Mouse (Mus musculus) myocyte (in vitro differentiated cells): ENCODE results near the gene Serpina9. TPM values are rescaled to one million over a fixed set of nuclear protein-coding genes. Genes with fewer than 3 reads are reported as not detected.

ENCODE experiments used
- H3K27me3 ChIP-seq: one replicate; pipeline ENCODE4 v1.6.1; 2011; ENCODE audit not compliant: control insufficient read depth, insufficient read depth, insufficient read length
- H3K36me3 ChIP-seq: one replicate; pipeline ENCODE4 v1.6.1; 2011; ENCODE audit not compliant: control insufficient read depth, insufficient read depth
- H3K4me2 ChIP-seq: one replicate; pipeline ENCODE4 v1.6.1; 2011; ENCODE audit warnings: low read depth, control low read depth
- H3K4me3 ChIP-seq: one replicate; pipeline ENCODE4 v1.5.1; 2011; ENCODE audit warnings: mild to moderate bottlenecking, control low read depth, moderate library complexity
- H3K79me2 ChIP-seq: one replicate; pipeline ENCODE4 v1.6.1; 2011; ENCODE audit not compliant: control insufficient read depth, insufficient read depth
- H3ac ChIP-seq: one replicate; pipeline ENCODE4 v1.6.1; 2011; ENCODE audit not compliant: control insufficient read depth, insufficient read length
- CEBPB ChIP-seq: IDR thresholded peaks from 2 replicates; pipeline ENCODE4 v1.6.1; 2011; ENCODE audit warnings: mild to moderate bottlenecking, moderate library complexity; ENCODE audit not compliant: poor library complexity, insufficient read depth, severe bottlenecking
- E2F4 ChIP-seq: IDR thresholded peaks from one replicate; pipeline ENCODE4 v1.6.1; 2011; ENCODE audit warnings: mild to moderate bottlenecking, control low read depth, moderate library complexity; ENCODE audit not compliant: insufficient read depth
- MAX ChIP-seq: IDR thresholded peaks from one replicate; pipeline ENCODE4 v1.6.1; 2011; ENCODE audit warnings: low read depth, mild to moderate bottlenecking, control low read depth
- MYOD1 ChIP-seq, 3 experiments: IDR thresholded peaks; one replicate each; pipeline ENCODE4 v1.6.1; 2011; ENCODE audit warnings: control low read depth in 2 of 3, low read depth in 2 of 3, mild to moderate bottlenecking in 2 of 3, moderate library complexity in 1 of 3; ENCODE audit not compliant: insufficient read length in 2 of 3, control insufficient read depth in 1 of 3
- MYOG ChIP-seq, 3 experiments: IDR thresholded peaks; one replicate each; pipeline ENCODE4 v1.6.1; 2011; ENCODE audit warnings: control low read depth in 2 of 3, low read depth in 2 of 3, mild to moderate bottlenecking in 2 of 3; ENCODE audit not compliant: insufficient read length in 2 of 3, control insufficient read depth in 1 of 3, insufficient read depth in 1 of 3
- POLR2A ChIP-seq: IDR thresholded peaks from one replicate; pipeline ENCODE4 v1.6.1; 2011; ENCODE audit warnings: low read depth, mild to moderate bottlenecking, control low read depth, moderate library complexity; ENCODE audit not compliant: insufficient read length
- POLR2AphosphoS2 ChIP-seq: IDR thresholded peaks from one replicate; pipeline ENCODE4 v1.6.1; 2011; ENCODE audit warnings: low read depth, control low read depth; ENCODE audit not compliant: insufficient read length
- REST ChIP-seq: IDR thresholded peaks from one replicate; pipeline ENCODE4 v1.6.1; 2011; ENCODE audit warnings: mild to moderate bottlenecking, control low read depth, moderate library complexity; ENCODE audit not compliant: insufficient read depth, insufficient read length
- SRF ChIP-seq: IDR thresholded peaks from one replicate; pipeline ENCODE4 v1.6.1; 2011; ENCODE audit warnings: low read depth; ENCODE audit not compliant: control insufficient read depth, insufficient read length
- TCF12 ChIP-seq: IDR thresholded peaks from one replicate; pipeline ENCODE4 v1.6.1; 2011; ENCODE audit warnings: mild to moderate bottlenecking, control low read depth; ENCODE audit not compliant: poor library complexity, insufficient read depth, severe bottlenecking
- TCF3 ChIP-seq: IDR thresholded peaks from one replicate; pipeline ENCODE4 v1.6.1; 2011; ENCODE audit warnings: low read depth, control low read depth; ENCODE audit not compliant: insufficient read length
- USF1 ChIP-seq: IDR thresholded peaks from one replicate; pipeline ENCODE4 v1.6.1; 2011; ENCODE audit warnings: low read depth, mild to moderate bottlenecking, control low read depth, moderate library complexity
- polyA plus RNA-seq: library from polyadenylated mRNA; unstranded; fragments of >200 nt; fragmentation: generic; extraction: Trizol; gene quantifications from one replicate; pipeline ENCODE4 v1.2.1, GENCODE M21; 2012; ENCODE audit warnings: missing spikeins

Serpina9 gene
- polyA plus RNA-seq, 1 experiment: 0.14 TPM

- Histone ChIP-seq H3K4me3 (no peak overlapping the region), H3K27me3 (no peaks in the 10 kb centered on the region), H3ac (no peak overlapping the region), H3K36me3 (no peaks in the 10 kb centered on the region), H3K4me2 (peak overlapping the region; percentile 21), H3K79me2 (no peaks in the 10 kb centered on the region)
- TF ChIP-seq USF1 (peak; percentile 73), E2F4 (no peak), MYOG (IDR thresholded peaks at IDR 0.05; ENCODE audit: control insufficient read depth in 1 of 3, insufficient read depth in 1 of 3, insufficient read length in 2 of 3, low read depth in 2 of 3) (peak in 1 of 3 experiments; percentile 57), MYOD1 (IDR thresholded peaks at IDR 0.05; ENCODE audit: control insufficient read depth in 1 of 3, insufficient read length in 2 of 3, low read depth in 2 of 3) (peak in 1 of 3 experiments; percentile 59), TCF12 (no peak), CEBPB (0 out of 2 replicates have a peak, but pooled peaks have one; percentile 20), SRF (no peak), MAX (peak; percentile 53)
Observed at GRCm38 (mm10) chr12:104055755-104056154, 42.2 kb upstream of the Serpina9 start.

- Histone ChIP-seq H3K4me3 (no peak overlapping the region), H3K4me2 (no peak overlapping the region), H3ac (no peak overlapping the region), H3K79me2 (no peaks in the 10 kb centered on the region), H3K36me3 (no peaks in the 10 kb centered on the region), H3K27me3 (no peaks in the 10 kb centered on the region)
- TF ChIP-seq E2F4 (no peak), MYOD1 (IDR thresholded peaks at IDR 0.05; ENCODE audit: control insufficient read depth in 1 of 3, insufficient read length in 2 of 3, low read depth in 2 of 3) (peak in 1 of 3 experiments; percentile 38), MYOG (IDR thresholded peaks at IDR 0.05; ENCODE audit: control insufficient read depth in 1 of 3, insufficient read depth in 1 of 3, insufficient read length in 2 of 3, low read depth in 2 of 3) (peak in 2 of 3 experiments; percentile 15 to 65), MAX (no peak), CEBPB (peak; percentile 47; the same call in 1 of the 2 replicates)
Observed at GRCm38 (mm10) chr12:104053995-104054394, 40.4 kb upstream of the Serpina9 start.

GRCm38 (mm10) chr12:104045713-104046112, 32.2 kb upstream of the Serpina9 start:
- no peak overlapping the region for H3K4me2 ChIP-seq
- no peaks in the 10 kb centered on the region for H3K27me3 ChIP-seq
- no peak overlapping the region for H3K4me3 ChIP-seq
- H3K36me3 ChIP-seq: no peaks in the 10 kb centered on the region
- TF ChIP-seq POLR2AphosphoS2 (no peak), SRF (no peak), REST (no peak)
- no peak overlapping the region for H3ac ChIP-seq
- H3K79me2 ChIP-seq: no peaks in the 10 kb centered on the region

GRCm38 (mm10) chr12:104044343-104044742, 30.8 kb upstream of the Serpina9 start, which contains the start of gene Serpina12:
TSS of gene Serpina12 (minus strand) at chr12:104044443.
- no peak within 1 kb of the TSS for H3K4me3 ChIP-seq
- no peaks in the 10 kb centered on the region for H3K27me3 ChIP-seq
- TF ChIP-seq USF1 (no peak), POLR2AphosphoS2 (no peak), TCF3 (no peak), TCF12 (no peak), REST (no peak), POLR2A (no peak), MYOG (IDR thresholded peaks at IDR 0.05; ENCODE audit: control insufficient read depth in 1 of 3, insufficient read depth in 1 of 3, insufficient read length in 2 of 3, low read depth in 2 of 3) (no peak), MAX (no peak), E2F4 (no peak), CEBPB (no peak), MYOD1 (IDR thresholded peaks at IDR 0.05; ENCODE audit: control insufficient read depth in 1 of 3, insufficient read length in 2 of 3, low read depth in 2 of 3) (no peak)
- H3K79me2 ChIP-seq: no peaks in the 10 kb centered on the region
- no peaks in the 10 kb centered on the region for H3K36me3 ChIP-seq
- H3ac ChIP-seq: no peak within 1 kb of the TSS
- no peak within 1 kb of the TSS for H3K4me2 ChIP-seq

- Histone ChIP-seq H3K4me3 (no peak overlapping the region), H3K27me3 (no peaks in the 10 kb centered on the region), H3K79me2 (no peaks in the 10 kb centered on the region), H3ac (no peak overlapping the region), H3K36me3 (no peaks in the 10 kb centered on the region), H3K4me2 (no peak overlapping the region)
- TF ChIP-seq POLR2AphosphoS2: no peak
- no peak for TF ChIP-seq MYOD1 (IDR thresholded peaks at IDR 0.05; ENCODE audit: control insufficient read depth in 1 of 3, insufficient read length in 2 of 3, low read depth in 2 of 3)
- TF ChIP-seq MYOG (IDR thresholded peaks at IDR 0.05; ENCODE audit: control insufficient read depth in 1 of 3, insufficient read depth in 1 of 3, insufficient read length in 2 of 3, low read depth in 2 of 3): no peak
- no peak for TF ChIP-seq POLR2A
- no peak for TF ChIP-seq CEBPB
- TF ChIP-seq SRF: no peak
- no peak for TF ChIP-seq TCF12
- no peak for TF ChIP-seq USF1
- TF ChIP-seq TCF3: no peak
Observed at GRCm38 (mm10) chr12:104042753-104043152, 29.2 kb upstream of the Serpina9 start.
